Mouse (Mus musculus) spleen, postnatal 14 days (tissue): ENCODE measurements around the gene Smoc2.

Experiments used
- DNase-seq, 2 experiments: peaks; one replicate each; pipeline ENCODE4 v3.0.0; 2021 to 2022; ENCODE audit warnings: low spot score in 2 of 2

Gene Smoc2

DNA sequence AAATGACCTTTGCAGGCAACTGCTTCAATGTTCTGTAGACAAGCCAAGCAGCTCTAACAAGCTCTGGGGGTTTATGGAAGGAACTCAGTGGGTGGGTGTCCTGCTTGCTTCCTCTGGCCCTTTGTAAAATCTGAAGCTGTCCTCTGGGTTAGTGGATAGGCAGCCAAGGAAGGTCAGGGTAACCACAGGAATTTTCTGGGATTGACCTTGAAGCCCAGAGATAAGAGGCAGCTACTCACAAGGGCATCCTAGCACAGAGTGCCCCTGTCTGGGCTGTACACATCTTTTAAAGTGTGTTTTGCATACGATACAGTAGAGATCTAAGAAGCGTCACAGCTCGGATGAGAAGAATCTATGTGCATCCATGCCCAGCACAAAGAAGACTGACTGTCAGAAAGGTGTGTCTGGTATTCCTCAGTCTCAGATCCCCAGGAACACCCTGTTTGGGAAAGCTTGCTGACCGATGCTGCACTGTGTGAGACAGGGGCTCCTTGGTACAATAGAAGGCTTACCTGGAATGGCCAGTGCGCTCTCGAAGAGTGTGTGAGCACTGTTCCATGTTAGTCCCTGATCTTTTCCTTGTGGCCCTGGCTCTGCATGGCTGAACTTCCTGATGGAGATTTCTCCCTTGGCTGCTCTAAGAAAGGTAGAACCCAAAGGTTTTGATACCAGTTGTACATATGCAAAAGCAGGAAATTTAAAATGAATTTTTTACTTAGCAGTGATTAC lies 69.9 kb downstream of the Smoc2 start:
- no peak for DNase-seq

DNA sequence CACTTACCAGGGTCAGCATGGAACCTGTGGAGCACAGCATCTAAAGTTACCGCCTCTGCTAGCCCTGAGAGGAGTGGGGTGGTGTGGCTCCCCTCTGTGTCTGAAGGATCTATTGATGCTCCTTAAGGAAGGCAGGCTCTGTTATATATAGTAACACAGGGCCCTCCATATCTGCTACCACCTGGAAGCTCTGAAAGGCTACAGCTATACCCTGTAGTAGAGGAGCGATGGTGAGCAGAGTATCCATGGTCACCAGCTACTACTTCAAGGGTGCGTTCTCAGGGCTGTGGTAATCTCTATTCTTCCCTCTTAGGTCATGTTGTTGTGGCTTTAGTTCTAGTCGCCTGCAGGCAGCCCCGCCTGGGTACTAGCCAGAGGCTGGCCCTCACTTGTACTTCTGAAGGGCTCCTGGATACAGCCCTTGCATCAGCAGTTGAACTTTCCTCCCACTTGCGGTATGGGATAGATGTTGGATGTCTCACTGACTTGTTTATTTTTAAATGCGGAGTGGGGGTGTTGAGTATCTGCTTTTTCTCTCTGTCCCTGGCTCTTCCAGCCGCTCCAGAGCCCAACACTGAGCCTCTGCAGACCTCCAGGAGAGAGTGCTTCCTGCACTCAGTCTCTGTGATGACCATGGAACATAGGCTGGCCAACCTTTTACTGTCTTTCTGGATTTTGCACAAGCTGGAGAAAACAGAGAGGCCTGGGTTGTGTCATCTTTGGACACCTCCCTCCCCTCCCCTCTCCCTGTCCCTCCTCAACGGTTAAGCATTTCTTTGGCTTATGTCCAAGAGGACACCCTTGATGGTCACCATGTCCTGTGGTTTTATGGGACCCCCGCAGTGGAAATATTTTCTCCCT lies 74.1 kb downstream of the Smoc2 start:
- DNase-seq = no peak

DNA sequence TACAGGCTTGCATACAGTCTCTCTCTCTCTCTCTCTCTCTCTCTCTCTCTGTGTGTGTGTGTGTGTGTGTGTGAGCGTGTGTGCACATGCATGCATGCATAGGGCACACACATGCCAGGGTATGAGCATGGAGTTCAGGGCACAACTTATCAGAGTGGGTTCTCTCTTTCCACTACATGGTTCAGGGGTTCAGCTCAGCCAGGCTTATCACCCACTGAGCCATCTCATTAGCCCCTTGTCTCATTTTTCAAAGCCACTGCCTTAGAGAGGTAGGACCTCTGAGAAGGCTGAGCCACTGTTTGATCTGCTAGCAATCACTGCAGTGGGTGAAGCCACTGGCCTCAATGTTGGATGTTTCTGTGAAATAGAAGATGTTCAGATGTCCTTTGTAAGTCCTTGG lies 82.2 kb downstream of the Smoc2 start:
- no peak for DNase-seq

DNA sequence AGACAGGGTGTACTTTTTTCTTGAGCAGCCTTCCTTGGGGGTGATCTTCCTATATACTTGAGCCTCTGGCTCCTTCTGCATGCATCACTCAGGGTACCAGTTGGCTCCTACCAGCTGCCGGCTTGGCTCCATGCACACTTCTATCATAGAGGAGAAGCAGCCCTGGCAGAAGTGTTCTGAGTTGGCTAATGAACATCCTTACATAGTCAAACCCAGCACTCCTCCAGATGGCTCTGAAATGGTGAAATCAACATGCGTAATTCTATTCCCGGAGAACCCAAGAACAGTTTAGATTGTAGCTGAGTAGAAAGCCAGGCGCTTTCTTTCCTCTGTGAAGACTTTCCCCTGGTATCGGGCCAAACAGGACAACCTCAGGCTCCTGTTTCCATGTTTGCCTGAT lies 91.2 kb downstream of the Smoc2 start:
- DNase-seq = no peak

DNA sequence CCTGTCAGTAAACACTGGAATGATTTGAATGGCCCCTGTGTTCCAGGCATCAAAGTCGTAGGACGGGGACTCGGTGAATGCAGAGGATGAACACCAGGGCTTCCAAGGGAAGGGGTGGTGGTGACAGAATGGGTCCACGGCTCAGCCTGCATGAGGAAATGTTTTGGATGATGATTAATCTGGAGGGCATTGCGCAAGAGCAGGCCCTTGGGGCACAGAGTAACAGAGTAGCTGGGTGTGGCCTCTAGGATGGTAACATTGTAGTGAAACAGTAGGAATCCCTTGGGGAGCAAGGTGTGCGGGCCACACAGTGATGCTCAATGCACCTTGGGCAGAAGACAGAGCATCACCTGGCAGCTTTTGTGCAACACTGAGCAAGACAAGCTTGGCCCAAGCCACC lies 92.3 kb downstream of the Smoc2 start:
- no peak for DNase-seq

DNA sequence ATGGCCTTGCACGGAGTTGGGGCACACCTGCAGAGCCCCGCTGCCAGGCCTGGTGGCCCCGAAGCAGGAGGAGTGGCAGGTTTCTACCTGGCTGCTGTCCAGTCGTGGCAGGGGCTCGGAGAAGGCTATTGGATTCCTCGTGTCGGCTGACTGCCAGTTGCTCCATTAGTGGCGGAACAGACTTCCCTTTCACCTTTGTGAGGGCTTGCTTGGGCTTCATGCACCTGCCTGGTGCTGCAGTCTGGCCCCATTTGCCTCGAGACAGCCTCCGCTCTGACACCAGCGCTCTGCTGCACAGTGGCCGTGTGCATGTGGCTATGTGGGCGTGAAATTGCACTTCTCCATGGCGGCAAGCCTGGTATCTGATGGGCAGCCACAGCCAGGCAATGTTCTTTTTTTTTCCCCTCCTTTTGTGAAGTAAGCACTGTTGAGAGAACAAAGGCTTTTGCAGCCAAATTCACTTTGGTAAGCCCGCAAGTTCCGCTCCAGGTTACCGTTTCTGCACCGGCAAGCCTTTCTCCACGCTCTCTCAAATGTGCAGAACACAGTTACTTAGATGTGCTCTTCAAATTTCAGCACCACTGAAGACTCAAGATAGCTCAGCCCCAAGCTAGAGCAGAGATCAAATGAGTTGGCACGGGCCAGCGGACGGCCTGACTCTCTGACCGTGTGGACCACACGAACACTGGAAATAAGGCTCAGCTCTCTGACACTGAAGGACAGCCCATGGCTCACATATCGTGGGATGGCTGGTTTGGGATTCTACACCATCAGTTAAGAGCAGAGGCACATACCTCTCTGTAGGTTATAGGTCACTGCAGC lies 93.2 kb downstream of the Smoc2 start:
- no peak for DNase-seq

DNA sequence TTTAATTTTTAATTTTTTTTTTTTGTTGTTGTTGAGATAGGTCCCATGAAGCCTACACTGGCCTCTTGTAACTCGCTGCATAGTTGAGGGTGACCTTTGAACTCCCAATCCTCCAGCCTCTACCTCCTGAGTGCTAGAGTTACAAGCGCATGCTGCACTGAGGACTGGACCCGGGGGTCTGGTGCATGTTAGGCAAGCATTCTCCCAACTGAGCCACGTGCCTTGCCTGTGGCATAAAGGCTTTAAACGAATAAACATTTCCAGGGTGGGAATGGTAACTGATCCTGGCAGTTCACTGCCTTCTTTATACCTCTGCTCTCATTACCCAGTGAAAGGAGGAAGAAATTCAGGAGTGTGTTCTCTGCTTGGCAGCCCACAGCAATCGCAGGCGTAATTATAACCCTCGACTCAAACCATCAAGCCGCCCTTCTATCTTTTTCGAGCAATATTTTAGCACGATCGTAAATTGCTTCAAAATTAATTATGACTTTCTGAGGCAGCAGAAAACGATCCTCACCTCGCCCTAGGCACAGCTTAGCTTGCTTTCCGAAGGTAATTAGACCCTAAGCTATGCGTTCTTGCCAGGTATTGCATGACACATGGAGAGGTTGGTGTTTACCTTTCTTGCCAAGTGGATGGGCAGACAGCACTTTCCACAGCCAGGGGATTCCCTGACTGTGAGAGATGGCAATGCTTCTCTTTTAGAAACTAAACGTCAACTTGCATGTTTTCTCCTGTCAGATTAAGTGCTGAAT lies 99.6 kb downstream of the Smoc2 start:
- DNase-seq = no peak

DNA sequence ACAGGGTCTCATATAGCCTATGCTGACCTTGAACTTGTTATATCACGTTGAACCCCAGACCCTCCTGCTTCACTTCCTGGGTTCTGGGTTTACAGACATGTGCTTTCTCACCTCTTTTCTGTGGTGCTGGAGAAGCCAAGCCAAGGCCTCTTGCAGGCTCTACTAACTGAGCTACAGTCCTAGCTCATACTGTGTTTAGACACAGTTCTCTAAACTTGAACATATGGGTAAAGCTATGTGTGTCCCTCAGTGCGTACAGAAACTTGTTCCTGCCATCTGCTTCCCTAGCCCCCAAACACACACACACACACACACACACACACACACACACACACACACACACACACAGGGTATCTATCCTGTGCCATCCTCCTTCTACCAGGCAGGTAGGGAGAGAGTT lies 100.2 kb downstream of the Smoc2 start:
- no peak for DNase-seq

DNA sequence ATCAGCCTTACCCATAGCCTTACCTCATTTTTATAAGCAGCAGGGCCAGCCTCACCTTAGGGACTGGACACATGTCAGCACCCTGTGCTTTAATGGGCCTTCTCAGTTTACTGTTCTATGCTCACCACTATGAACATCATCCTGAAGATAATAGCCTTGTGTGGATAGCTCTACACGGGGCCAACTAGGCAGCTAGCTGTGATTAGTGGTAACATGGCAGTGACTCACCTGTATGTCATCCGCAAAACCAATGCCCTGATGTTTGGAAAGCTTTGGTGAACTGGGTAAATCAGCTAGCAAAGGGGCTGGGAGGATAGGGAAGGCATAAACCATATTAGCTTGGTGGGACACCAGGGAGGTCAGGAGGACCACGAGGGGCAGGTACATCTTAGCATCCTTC lies 100.7 kb downstream of the Smoc2 start:
- DNase-seq = no peak

DNA sequence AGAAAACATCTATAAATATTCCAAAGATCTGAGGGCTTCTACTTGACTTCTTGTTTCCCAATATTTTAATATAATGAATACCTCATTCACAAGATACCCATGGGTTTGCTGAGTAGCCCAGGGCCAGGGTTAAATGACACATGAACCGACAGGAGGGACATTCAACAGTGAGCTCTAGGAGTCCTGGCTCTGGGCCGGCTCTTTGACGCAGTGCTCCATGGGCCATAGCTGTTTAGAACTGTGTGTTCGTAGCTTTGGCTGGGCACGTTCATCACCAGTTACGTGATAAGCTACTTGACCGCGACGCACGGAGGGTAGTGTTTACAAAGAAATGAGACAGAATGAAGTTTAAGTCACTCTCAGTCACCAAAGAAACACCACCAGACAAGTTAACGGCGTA lies 101.2 kb downstream of the Smoc2 start:
- DNase-seq = no peak

DNA sequence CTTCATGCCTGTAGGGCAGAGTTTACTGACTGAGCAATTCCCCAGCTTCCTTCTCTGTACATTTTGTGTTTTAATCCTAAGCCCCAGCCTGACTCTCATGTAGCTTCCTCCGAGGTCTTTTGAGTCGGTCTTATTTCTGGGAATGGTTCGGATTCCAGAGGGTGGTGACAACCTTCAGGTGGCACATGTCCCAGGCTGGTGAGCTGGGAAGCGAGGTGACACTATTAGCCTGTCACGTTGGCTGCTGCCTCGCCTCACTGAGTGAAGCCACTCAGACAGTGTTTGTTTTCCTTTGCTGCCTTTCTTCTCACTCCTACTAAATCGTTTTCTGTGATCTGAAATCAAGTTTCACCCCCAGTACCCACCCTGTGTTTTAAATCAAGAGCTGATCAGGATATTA lies 102.2 kb downstream of the Smoc2 start:
- DNase-seq = no peak

DNA sequence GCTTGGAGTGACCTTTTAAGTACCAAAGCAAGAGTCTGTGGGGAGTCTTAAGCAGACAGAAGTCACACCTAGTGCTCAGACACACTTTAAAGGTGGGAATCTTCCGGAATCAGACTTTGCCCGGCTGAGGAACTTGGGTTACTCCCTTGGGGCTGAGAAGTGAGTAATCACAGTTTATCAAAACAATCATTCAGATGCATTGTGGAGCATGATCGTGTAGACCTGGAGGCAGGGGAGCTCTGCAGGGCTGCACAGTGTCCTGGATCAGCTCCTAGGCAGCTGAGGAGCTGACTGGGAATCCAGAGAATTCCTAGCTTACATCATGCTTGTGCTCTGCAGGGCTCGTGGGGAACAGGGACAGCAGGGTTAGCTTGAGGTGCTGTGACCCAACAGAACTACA lies 104.7 kb downstream of the Smoc2 start:
- no peak for DNase-seq

DNA sequence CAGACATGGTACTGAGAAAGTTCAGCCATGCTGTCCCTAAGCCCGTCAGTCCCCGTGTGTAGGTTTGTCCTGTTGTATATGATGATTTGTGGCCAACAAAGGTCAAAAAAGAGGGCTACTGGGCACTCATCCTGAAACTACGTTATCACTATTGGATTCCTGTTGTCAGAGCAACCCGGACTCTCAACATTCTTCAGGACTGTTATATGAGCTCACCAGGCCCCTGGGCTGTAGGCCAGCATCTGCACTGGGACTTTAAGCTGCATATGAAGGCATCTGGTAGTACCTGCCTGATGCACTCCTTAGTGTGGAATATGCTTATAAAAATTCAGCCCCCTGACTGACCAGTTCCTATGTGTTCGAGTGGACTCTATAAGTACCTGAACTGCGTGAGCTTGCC lies 105.7 kb downstream of the Smoc2 start:
- no peak for DNase-seq

DNA sequence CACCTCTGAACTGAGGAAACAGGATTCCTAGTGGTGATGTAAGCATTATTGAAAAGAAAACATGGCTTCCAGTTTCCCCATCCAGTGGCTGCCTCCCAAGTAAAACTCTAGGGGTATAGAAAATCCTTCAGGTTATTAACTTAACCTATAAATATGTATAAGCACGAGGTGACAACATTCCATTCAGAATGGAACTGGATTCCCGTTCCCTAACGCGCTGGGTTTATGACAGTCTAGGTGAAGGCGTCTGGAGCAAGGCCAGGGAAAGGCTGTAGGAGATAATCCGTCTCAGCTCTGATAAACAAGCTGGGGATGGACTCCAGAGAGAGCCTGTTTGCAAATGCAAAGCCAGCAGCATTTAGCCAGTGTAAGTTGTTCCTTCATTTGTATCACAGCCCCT lies 108.0 kb downstream of the Smoc2 start:
- DNase-seq = no peak

DNA sequence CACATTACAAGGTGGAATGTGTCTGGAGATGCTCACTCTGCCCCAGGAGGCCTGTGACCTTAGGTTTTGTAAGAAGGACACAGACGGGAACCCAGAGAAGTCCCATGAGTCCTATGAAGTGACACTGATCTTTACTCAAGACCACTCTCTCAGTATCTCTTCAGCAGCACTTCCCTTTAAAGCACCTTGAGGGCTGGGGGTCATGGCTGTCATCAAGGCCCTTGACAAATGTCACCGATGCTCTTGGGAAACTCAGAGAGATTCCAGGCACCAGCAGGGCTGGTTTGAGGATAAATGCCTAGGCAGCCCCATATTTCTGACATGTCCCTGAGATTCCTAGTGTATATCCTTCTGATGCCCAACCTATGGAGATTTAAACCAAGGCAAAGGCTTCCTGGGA lies 113.1 kb downstream of the Smoc2 start:
- no peak for DNase-seq

DNA sequence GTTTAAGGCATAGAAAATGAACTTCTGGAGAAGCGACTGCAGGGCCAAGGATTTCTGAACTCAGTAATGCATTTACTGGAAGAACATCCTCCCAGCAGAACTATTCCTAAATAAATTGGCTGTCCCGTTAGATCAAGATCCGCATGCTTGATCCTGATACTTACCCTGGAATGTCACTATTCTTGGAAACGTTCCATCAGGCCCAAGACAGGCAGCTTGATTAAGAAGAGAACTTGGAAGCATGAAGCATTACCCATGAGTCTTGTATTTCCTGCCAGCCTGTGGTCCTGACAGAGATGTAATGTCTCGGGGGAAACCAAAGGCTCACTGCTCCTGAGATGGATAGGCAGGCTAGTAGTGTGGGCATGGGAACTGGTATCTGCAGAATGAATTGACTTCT lies 115.6 kb downstream of the Smoc2 start:
- DNase-seq = no peak

DNA sequence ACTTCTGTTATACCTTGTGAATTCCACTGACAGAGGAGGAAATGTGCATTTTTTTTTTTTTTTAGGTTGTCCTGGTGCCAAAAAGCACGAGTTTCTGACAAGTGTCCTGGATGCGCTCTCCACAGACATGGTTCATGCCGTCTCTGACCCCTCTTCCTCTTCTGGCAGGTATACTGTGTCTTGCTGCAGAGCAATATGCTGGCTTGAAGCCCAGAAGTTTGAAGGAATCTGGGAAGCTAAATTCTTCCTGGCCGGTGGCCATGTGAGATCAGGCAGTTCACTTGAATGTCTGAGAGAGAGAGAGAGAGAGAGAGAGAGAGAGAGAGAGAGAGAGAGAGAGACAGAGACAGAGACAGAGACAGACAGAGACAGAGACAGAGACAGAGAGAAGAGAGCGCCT lies 118.2 kb downstream of the Smoc2 start:
- DNase-seq = no peak

DNA sequence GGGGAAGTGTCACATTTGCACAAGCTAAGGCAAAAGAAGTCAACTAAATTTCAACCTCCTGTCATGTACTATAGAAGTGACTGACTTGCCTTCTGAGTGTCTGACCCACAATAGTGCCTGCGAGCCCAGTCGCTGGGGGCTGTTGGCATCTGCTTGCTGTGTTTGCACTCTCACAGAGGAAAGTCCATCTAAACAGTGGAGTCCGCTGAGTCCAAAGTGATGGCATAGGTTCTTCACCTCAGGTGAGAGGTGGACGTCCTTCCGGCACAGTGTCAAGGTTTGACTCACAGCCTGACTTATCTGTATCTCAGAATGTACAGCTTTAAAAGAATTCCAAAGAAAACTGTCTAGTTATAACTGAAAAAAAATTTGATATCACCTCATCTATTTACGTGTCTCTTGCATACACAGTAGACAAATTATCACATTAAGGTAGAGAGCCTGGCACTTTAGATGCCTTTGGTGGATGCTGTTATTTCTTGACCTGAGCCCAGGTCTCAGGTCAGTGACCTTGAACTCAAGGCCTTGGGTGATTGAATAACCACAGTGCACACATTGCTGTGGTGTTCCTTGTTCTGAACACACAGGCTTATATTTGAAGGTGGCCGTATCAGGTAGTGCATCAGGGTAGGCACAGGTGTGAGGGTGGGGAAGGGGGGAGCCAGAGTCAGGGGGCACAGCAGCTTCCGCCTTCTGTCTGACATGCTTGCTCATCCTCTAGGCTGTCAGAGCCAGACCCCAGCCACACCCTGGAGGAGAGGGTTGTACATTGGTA lies 119.5 kb downstream of the Smoc2 start:
- no peak for DNase-seq

DNA sequence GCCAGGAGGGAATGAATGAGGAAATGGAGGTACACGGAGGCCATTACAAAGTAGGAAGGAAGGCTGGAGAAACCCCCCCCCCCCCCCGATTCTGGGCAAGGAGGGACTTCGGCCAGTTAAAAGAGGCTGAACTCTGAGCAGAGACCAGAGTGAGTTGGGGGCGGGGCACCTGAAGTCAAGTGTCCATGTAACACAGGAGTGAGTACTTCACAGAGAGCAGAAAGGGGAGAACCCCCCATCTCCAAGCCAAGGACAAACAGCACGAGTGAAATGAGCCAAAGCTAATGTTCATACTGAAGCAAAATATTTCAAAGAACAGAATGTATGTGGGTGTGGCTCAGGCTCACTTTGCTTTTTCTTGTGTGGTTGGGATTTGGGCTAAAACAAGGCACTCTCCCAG lies 121.7 kb downstream of the Smoc2 start:
- DNase-seq = no peak

DNA sequence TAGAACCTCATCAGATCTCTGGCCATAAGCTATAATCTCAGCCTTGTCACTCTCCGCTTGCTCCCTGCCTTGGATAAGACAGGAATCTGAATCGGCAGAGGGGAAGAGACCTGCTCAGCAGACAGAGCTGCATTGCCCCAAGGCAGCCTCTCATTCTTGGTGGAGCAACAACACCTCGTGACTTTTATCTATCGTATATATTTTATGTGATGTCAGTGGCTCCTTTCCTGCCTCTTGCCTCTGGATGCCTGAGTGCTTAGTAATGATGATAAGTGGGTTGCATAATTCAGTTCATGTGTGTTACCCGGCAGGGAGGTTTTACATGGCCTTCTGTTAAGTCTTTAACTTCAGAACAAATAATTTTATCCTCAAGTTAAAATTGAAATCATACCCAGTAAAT lies 128.6 kb downstream of the Smoc2 start:
- no peak for DNase-seq

DNA sequence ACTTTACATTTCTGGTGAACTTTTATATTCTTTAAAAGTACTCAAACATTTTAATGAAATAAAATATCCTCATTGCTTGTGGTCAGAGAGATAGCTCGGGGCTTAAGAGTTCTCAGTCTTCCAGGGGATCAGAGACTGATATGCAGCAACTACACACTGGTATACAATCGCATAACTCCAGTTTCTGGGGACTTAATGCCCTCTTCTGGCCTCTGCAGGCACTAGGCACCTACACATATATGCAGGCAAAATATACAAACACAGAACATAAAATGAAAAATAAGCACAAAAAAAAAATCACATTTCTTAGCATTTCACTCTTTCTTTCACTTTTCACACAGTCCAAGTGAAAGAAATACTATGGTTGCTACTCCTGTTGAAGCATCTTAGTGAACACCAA lies 133.2 kb downstream of the Smoc2 start:
- no peak for DNase-seq
